Mouse (Mus musculus): ENCODE measurements around the gene Cryl1.

Gene Cryl1

DNA sequence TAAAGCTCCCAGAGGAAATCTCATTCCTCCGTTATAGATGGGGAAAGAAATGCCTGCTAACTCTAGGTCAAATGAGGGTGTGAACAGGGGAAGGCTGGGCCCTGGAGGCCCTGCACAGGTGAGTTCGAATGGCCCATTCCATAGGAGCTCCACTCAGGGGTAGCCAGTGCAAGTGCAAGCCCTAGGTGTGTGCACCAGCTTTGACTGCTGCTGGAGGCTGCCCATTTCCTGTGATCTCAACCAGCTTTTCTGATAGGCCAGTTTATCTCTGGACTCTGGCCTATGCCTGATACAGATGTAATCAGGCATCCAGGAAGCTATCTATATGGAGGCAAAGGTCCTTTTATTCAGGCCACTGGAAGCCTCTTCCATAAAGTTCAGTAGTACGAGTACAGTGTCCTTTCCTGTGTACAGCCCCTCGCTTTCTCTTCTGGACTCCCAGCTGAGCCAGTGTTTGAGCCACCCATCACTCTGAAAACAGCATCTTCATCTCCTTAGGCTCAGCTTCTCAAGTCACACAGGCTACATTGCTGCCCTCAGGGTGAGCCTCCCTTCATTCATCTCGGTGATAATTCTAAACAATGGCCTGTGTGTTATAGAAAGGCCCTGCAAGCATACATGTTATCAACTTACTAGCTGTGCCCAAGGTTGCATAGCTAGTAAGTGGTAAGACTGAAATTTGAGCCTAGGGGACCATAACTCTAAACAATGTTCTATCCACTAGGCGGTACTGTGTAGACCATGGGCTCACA lies 167.9 kb downstream of the Cryl1 start:
- DNase-seq, result no peak
